In the genomic region with DNA sequence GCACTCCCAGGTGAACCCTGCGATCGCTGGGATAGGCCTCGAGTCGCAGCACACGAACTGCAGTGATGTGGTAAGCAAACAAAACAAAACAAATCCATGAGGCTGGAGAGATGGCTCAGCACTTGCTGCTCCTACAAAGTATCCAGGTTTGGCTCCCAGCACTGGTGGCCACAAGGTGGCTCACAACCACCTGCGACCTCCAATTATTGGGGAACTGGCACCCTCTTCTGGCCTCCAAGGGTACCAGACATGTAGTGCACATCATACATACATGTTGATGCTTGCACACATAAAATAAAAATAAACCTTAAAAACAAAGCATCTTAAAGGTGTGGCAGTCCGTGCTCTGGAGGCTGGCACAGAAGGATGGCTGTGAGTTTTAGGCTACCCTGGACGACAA, we compare ENCODE assay signal across 16 mouse cellular contexts.
DNase-seq lines count a peak whose midpoint lies in the region; ATAC-seq and TF ChIP-seq lines count a peak whose summit lies in the region.
"Had no signal": no experiment of that assay in that cellular context is flagged by ENCODE, and none has a peak within 500 bp of the region (broad histone marks: within the 10 kb centered on the region; RNA-seq: fewer than 3 reads in every experiment).

No protein-coding gene starts in this region.

- H3K36me3 ChIP-seq in kidney, adult 2 months (ENCODE audit: control insufficient read depth, insufficient read depth, low read length), result no peaks in the 10 kb centered on the region
- no peaks in the 10 kb centered on the region for H3K36me3 ChIP-seq in kidney, embryonic 15.5 days
- no peaks in the 10 kb centered on the region for H3K36me3 ChIP-seq in lung, postnatal 0 days (ENCODE audit: insufficient read depth, low read length)

- POLR2A ChIA-PET in Patski (lab: Charles Lee), result no interaction called here

- peak; percentile 46 for TF ChIP-seq CTCF in kidney, adult 2 months (conservative IDR thresholded peaks at IDR 0.05; ENCODE audit: insufficient read depth, insufficient read length, low read depth, low read length)
- TF ChIP-seq CTCF in lung, postnatal 0 days (IDR thresholded peaks at IDR 0.05), result peak; percentile 54
- peak; percentile 23 for TF ChIP-seq CTCF in Patski (IDR thresholded peaks at IDR 0.05)

- H3K4me2 ChIP-seq in kidney, embryonic 15.5 days, result no peak overlapping the region
- no peak overlapping the region for H3K4me2 ChIP-seq in lung, postnatal 0 days (replicated peaks; ENCODE audit: low read depth, low read length)
- H3K4me2 ChIP-seq: limb, embryonic 13.5 days; midbrain, embryonic 11.5 days had no signal

- H3K4me1 ChIP-seq in kidney, adult 2 months (ENCODE audit: control insufficient read depth, insufficient read depth, low read length), result no peaks in the 10 kb centered on the region
- H3K4me1 ChIP-seq in kidney, embryonic 15.5 days, result peaks cover 14% of the 10 kb centered on the region
- H3K4me1 ChIP-seq in lung, postnatal 0 days (ENCODE audit: insufficient read depth, low read depth, low read length), result no peaks in the 10 kb centered on the region

- ATAC-seq in kidney, embryonic 15.5 days (replicated peaks; ENCODE audit: low FRiP score), result no peak
- ATAC-seq in lung, postnatal 0 days, result no peak
- no peak for ATAC-seq in Patski
- ATAC-seq in erythroblast, adult 5-6 weeks (replicated peaks; ENCODE audit: low FRiP score, poor library complexity, severe bottlenecking), result no peak
- ATAC-seq: CD4-positive, CD25-positive, alpha-beta regulatory T cell, adult 4 months had no signal

- H3K27me3 ChIP-seq in kidney, adult 2 months (replicated peaks; ENCODE audit: control insufficient read depth, insufficient read depth, low read length), result no peaks in the 10 kb centered on the region
- no peaks in the 10 kb centered on the region for H3K27me3 ChIP-seq in kidney, embryonic 15.5 days
- H3K27me3 ChIP-seq in lung, postnatal 0 days (replicated peaks; ENCODE audit: insufficient read depth, low read length), result no peaks in the 10 kb centered on the region
- no peaks in the 10 kb centered on the region for H3K27me3 ChIP-seq in Patski
- H3K27me3 ChIP-seq: limb, embryonic 13.5 days had no signal

- WGBS in kidney, adult 2 months, result 52% methylated on average over 8 of the region's 8 CpGs
- WGBS in kidney, embryonic 15.5 days, result 61% methylated on average over 8 of the region's 8 CpGs
- WGBS in lung, postnatal 0 days, result 70% methylated on average over 8 of the region's 8 CpGs

- no peak overlapping the region for H3K9ac ChIP-seq in kidney, embryonic 15.5 days
- no peak overlapping the region for H3K9ac ChIP-seq in lung, postnatal 0 days (replicated peaks; ENCODE audit: low read depth)
- H3K9ac ChIP-seq: limb, embryonic 13.5 days had no signal

- CTCF ChIA-PET in Patski (lab: Charles Lee), result no interaction called here

- in situ Hi-C loops in Patski (cut with MboI; ENCODE audit: low pct_unique_long_range_greater_than_20kb), result no loop called here

- no peak overlapping the region for H3K4me3 ChIP-seq in kidney, adult 2 months (ENCODE audit: insufficient read depth, low read depth, low read length)
- H3K4me3 ChIP-seq in kidney, embryonic 15.5 days (replicated peaks), result no peak overlapping the region
- H3K4me3 ChIP-seq in lung, postnatal 0 days (ENCODE audit: low read depth, low read length), result no peak overlapping the region
- H3K4me3 ChIP-seq: limb, embryonic 13.5 days had no signal

- no peaks in the 10 kb centered on the region for H3K9me3 ChIP-seq in kidney, embryonic 15.5 days (replicated peaks)
- no peaks in the 10 kb centered on the region for H3K9me3 ChIP-seq in lung, postnatal 0 days (ENCODE audit: low read length)
- H3K9me3 ChIP-seq: limb, embryonic 13.5 days had no signal

- DNase-seq in kidney, adult 2 months, result peak; percentile 20
- DNase-seq in lung, postnatal 0 days (ENCODE audit: low spot score), result no peak
- DNase-seq in lung, postnatal 14 days, result no peak
- DNase-seq in Patski (ENCODE audit: low read depth, low spot score), result no peak
- peak; percentile 31 for DNase-seq in embryo, embryonic 11 days
- DNase-seq in frontal cortex, postnatal 36 days (ENCODE audit: low spot score in 2 of 2), result no peak
- DNase-seq: adrenal gland, postnatal 36 days; cerebellum, adult 18-20 months; kidney, postnatal 25 days; layer of hippocampus, postnatal 36 days; thymus, postnatal 14 days had no signal

- no peak for TF ChIP-seq EP300 in lung, postnatal 0 days (IDR thresholded peaks at IDR 0.05)

- no peak overlapping the region for H3K27ac ChIP-seq in kidney, adult 2 months (ENCODE audit: insufficient read depth, low read depth, low read length)
- H3K27ac ChIP-seq in kidney, embryonic 15.5 days, result no peak overlapping the region
- H3K27ac ChIP-seq in lung, postnatal 0 days (ENCODE audit: low read length), result no peak overlapping the region
- H3K27ac ChIP-seq: limb, embryonic 13.5 days had no signal

- TF ChIP-seq POLR2A in kidney, adult 2 months (IDR thresholded peaks at IDR 0.05; ENCODE audit: low read depth, low read length), result no peak

Comparison
In these comparisons a context has a peak if more than half of its experiments do, and no peak if none do; other contexts are left out.
1. DNase-seq: peak in kidney, adult 2 months (single experiment) and embryo, embryonic 11 days (single experiment); none in lung, postnatal 0 days (single experiment), lung, postnatal 14 days (single experiment), Patski (single experiment) and frontal cortex, postnatal 36 days (0 of 2).
2. Peak in every context shown above with its lines, with median percentiles within 50 percentile points of each other: CTCF ChIP-seq.